Mouse (Mus musculus) spleen, adult 10 weeks (tissue): ENCODE results near the gene Spo11. TPM values are rescaled to one million over a fixed set of nuclear protein-coding genes. Genes with fewer than 3 reads are reported as not detected.

ENCODE experiments used
- polyA plus RNA-seq: library from polyadenylated mRNA; stranded (reverse); fragments of 350-450 nt; fragmentation: Illumina TruSeq; extraction: RNeasy Lipid Tissue Mini Kit (QIAGEN cat#74804); gene quantifications from one replicate; pipeline ENCODE4 v1.2.3, GENCODE M21; 2015; ENCODE audit warnings: low replicate concordance; ENCODE audit not compliant: insufficient read depth

The Spo11 gene
- polyA plus RNA-seq, result 2.9 TPM

GRCm38 (mm10) chr2:172977409-172978130, at the start of gene Spo11:
Gene Spo11 (plus strand): TSS chr2:172977700.

GRCm38 (mm10) chr2:172940003-172940798, 37.3 kb upstream of the Spo11 start, which contains the start of gene Bmp7:
Gene Bmp7 (minus strand): TSS chr2:172940321.

GRCm38 (mm10) chr2:172999630-173000284, 22.3 kb downstream of the Spo11 start, which contains the start of gene Rae1:
Gene Rae1 (plus strand): TSS chr2:173000117.

GRCm38 (mm10) chr2:173020430-173020829, 42.9 kb downstream of the Spo11 start, which contains the start of gene Rbm38:
Gene Rbm38 (plus strand): TSS chr2:173020498.

Other genes with a start within 250 kb of the Spo11 start
- gene Bmp7, start 37.4 kb upstream of the Spo11 start, polyA plus RNA-seq, result 0.23 TPM
- 80.4 TPM for gene Rae1, start 22.4 kb downstream of the Spo11 start, polyA plus RNA-seq
- gene Rbm38, start 42.8 kb downstream of the Spo11 start, polyA plus RNA-seq, result 19.0 TPM
- gene Ctcfl, start 141.8 kb downstream of the Spo11 start, polyA plus RNA-seq, result not detected
- 0.68 TPM for gene Pck1, start 175.3 kb downstream of the Spo11 start, polyA plus RNA-seq
- 43.6 TPM for gene Zbp1, start 241.2 kb downstream of the Spo11 start, polyA plus RNA-seq